Mouse (Mus musculus) erythroblast, embryonic 14.5 days (primary cell): ENCODE results near the gene Ganc.

Experiments
- GATA1 ChIP-seq: IDR thresholded peaks from 2 replicates; pipeline ENCODE4 v1.6.1; 2012; ENCODE audit warnings: low read length, inconsistent platforms, mixed read lengths
- TAL1 ChIP-seq: IDR thresholded peaks from 3 replicates; pipeline ENCODE4 v1.6.1; 2012; ENCODE audit warnings: low read length, inconsistent platforms, mixed read lengths

DNA sequence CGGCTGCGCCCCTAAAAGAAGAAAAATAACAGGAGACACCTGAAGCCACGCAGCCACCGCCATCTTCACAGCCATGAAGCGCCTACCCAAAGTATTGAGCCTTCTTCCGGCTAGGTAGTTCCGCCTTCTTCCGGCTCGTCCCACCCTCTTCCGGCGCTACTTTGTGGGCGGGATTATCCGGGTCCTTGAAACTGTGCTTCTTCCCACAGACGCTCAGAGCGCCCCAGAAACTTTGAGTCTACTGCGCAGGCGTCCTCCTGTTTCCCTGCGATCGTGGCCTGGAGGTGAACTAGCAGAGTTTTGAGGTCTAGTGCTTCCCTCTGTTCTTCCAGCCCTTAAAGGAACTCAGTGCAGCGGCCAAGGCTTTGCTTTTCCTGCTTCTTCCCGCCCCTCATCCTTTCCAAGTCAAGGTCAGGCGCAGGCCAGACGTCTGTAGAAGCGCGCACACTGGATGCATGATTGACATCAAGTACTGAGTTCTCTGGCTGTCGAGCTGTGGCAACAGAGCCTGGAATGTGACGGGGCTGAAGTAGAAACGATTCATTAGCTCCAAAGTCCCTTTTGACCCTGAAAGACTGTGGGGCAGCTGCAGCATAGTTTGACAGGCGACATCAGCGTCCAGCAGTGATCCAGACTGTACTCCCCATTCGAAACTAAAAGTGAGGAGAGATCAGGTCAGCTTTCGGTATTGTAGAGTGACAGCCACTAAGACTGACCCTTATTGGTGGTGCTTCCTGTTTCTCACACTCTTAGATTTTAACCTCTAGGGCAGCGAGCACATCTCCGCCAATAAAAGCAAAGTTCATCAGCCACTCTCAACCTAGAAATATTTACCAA lies 508 bp downstream of the Ganc start, which contains the start of gene Tmem87a:
- no peak for TF ChIP-seq GATA1
- TF ChIP-seq TAL1: no peak
